Mouse (Mus musculus): ENCODE data around the gene 4933406M09Rik.

The 4933406M09Rik gene

DNA sequence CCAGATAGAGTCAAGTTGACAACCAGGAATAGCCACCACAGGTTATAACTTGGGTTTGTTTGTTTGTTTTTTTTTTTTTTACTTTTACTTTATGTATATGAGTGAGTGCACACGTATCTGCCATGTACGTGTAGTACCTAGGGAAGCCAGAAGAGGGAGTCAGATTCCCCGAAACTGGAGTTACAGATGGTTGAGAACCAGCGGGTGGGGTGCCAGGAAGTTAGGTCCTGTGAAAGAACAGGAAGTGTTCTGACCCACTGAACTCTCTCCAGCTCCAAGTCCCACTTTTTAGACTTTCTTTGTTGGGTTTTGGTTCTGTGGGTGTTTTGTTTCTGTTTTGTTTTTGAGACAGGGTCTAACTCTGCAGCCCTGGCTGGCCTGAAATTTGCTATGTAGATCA, 49.7 kb downstream of the 4933406M09Rik start:
- DNase-seq = peak; percentile 49

DNA sequence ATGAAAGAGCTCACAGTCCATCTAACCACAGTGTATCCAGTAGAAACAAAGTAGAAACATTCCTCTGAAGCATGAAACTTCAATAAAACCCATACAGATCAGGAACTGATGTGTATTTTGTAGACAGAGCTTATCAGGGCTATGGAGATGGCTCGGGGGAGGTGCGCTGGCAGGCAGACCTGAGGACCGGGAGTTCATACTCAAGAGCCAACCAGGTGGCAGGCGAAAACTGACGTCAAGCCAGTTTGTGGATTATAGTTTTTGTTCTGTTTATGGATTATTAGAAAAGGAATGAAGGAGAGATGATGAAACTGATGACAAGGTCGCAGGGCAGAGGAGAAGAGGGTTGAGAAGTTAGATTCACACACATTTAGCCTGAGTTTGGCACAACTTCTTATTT, 54.7 kb downstream of the 4933406M09Rik start:
- no peak for DNase-seq
